In the genomic region with DNA sequence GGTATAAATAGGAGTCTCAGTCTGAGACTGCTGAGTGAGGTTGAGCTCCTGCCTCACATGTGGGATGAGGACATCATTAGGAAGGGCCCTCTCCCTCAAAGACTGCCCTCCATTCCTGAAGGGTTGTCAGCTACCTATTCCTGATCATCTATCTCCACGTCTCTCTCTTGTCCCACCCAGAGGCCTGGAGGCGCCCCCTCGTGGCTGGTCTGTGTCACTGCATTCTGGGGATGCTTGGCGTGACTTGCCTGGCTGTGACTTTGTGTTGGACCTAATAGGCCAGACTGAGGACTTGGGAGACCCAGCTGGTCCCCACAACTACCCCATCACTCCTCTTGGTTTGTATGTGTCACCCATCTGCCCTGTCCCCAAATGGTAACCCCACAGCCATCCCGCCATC, we compare ENCODE assay signal across 9 mouse cellular contexts. TPM values are rescaled to one million over a fixed set of nuclear protein-coding genes. Genes with fewer than 3 reads are reported as not detected.
DNase-seq lines count a peak whose midpoint lies in the region; ATAC-seq and TF ChIP-seq lines count a peak whose summit lies in the region.
"Had no signal": no experiment of that assay in that cellular context is flagged by ENCODE, and none has a peak within 500 bp of the region (broad histone marks: within the 10 kb centered on the region; RNA-seq: fewer than 3 reads in every experiment).

No protein-coding gene starts in this region.

- H3K36me3 ChIP-seq in kidney, postnatal 0 days (ENCODE audit: insufficient read depth, low read length): no peaks in the 10 kb centered on the region
- H3K36me3 ChIP-seq: lung, embryonic 15.5 days had no signal

- no peak for ATAC-seq in kidney, postnatal 0 days (replicated peaks; ENCODE audit: low FRiP score, low read depth)
- ATAC-seq in common myeloid progenitor, adult 5-6 weeks (replicated peaks; ENCODE audit: low read depth, poor library complexity, severe bottlenecking): peak; percentile 52; the same call in 1 of the 2 replicates
- peak; percentile 68 for ATAC-seq in monocyte, adult 5-6 weeks (replicated peaks; ENCODE audit: insufficient number of reproducible peaks, low FRiP score, low TSS enrichment, poor library complexity, severe bottlenecking)

- H3K27ac ChIP-seq in kidney, postnatal 0 days: no peak overlapping the region
- H3K27ac ChIP-seq: lung, embryonic 15.5 days had no signal

- DNase-seq in kidney, postnatal 0 days (ENCODE audit: low spot score): no peak
- no peak for DNase-seq in kidney, postnatal 10 days
- peak; percentile 73 for DNase-seq in ES-CJ7 (ENCODE audit: low read depth, low spot score)
- no peak for DNase-seq in urinary bladder, adult 2 months (ENCODE audit: low spot score)
- DNase-seq in kidney, adult 11 months: no peak
- DNase-seq in right cerebral cortex, postnatal 10 days (ENCODE audit: low spot score in 2 of 2): no peak

- no peaks in the 10 kb centered on the region for H3K9me3 ChIP-seq in kidney, postnatal 0 days (replicated peaks; ENCODE audit: low read length)
- H3K9me3 ChIP-seq: lung, embryonic 15.5 days had no signal

- no peak overlapping the region for H3K4me2 ChIP-seq in kidney, postnatal 0 days (ENCODE audit: low read length)
- H3K4me2 ChIP-seq: lung, embryonic 15.5 days had no signal

- H3K4me3 ChIP-seq in kidney, postnatal 0 days (replicated peaks; ENCODE audit: low read depth, low read length): no peak overlapping the region
- H3K4me3 ChIP-seq: lung, embryonic 15.5 days had no signal

- H3K9ac ChIP-seq in kidney, postnatal 0 days (ENCODE audit: low read depth, low read length): no peak overlapping the region
- H3K9ac ChIP-seq: lung, embryonic 15.5 days had no signal

- 30% methylated on average over 5 of the region's 5 CpGs for WGBS in kidney, postnatal 0 days

- no peaks in the 10 kb centered on the region for H3K27me3 ChIP-seq in kidney, postnatal 0 days (ENCODE audit: insufficient read depth, low read length)

- 0 out of 2 replicates have a peak, but pooled peaks cover 3% of the 10 kb centered on the region for H3K4me1 ChIP-seq in kidney, postnatal 0 days (replicated peaks; ENCODE audit: insufficient read depth, low read length)
- H3K4me1 ChIP-seq: lung, embryonic 15.5 days had no signal

- TF ChIP-seq CTCF in kidney, postnatal 0 days (IDR thresholded peaks at IDR 0.05; ENCODE audit: low read depth): peak; percentile 77

RNA-seq across cellular contexts. Expression of a gene that starts 18.8 kb away (rescaled TPM):
- 11.1 and 12.1 TPM in 2 replicates for polyA plus RNA-seq in kidney, postnatal 0 days (2015; fragmentation: Nextera tagmentation; extraction: Ambion mirVana)
- total RNA-seq in common myeloid progenitor, adult 5-6 weeks (2017): 31.2 and 35.4 TPM in 2 replicates
- total RNA-seq in monocyte, adult 5-6 weeks (2017): 0.87 to 5.0 TPM (median 0.96 TPM) in 3 replicates
- 7.0 and 10.4 TPM in 2 replicates for polyA plus RNA-seq in urinary bladder, adult 2 months (2012; rRNA removed)

RNA-seq across cellular contexts. Expression of a gene that starts 22.8 kb away (rescaled TPM):
- 16.5 and 17.6 TPM in 2 replicates for polyA plus RNA-seq in kidney, postnatal 0 days (2015; fragmentation: Nextera tagmentation; extraction: Ambion mirVana)
- 3.3 and 3.7 TPM in 2 replicates for total RNA-seq in common myeloid progenitor, adult 5-6 weeks (2017)
- not detected in 3 replicates for total RNA-seq in monocyte, adult 5-6 weeks (2017)
- polyA plus RNA-seq in urinary bladder, adult 2 months (2012; rRNA removed): 0.44 and 0.65 TPM in 2 replicates

RNA-seq across cellular contexts. Expression of a gene that starts 30.8 kb away (rescaled TPM):
- 13.7 and 16.1 TPM in 2 replicates for polyA plus RNA-seq in kidney, postnatal 0 days (2015; fragmentation: Nextera tagmentation; extraction: Ambion mirVana)
- total RNA-seq in common myeloid progenitor, adult 5-6 weeks (2017): 0.34 and 2.0 TPM in 2 replicates
- 0.49 TPM in 1 of 3 replicates, not detected in the others for total RNA-seq in monocyte, adult 5-6 weeks (2017)
- 16.9 and 17.8 TPM in 2 replicates for polyA plus RNA-seq in urinary bladder, adult 2 months (2012; rRNA removed)

RNA-seq across cellular contexts. Expression of a gene that starts 52.1 kb away (rescaled TPM):
- 37.2 and 40.1 TPM in 2 replicates for polyA plus RNA-seq in kidney, postnatal 0 days (2015; fragmentation: Nextera tagmentation; extraction: Ambion mirVana)
- total RNA-seq in common myeloid progenitor, adult 5-6 weeks (2017): 164 and 170 TPM in 2 replicates
- 109 to 210 TPM (median 121 TPM) in 3 replicates for total RNA-seq in monocyte, adult 5-6 weeks (2017)
- polyA plus RNA-seq in urinary bladder, adult 2 months (2012; rRNA removed): 31.6 and 33.7 TPM in 2 replicates

RNA-seq across cellular contexts. Expression of a gene that starts 52.3 kb away (rescaled TPM):
- 11.1 and 11.7 TPM in 2 replicates for polyA plus RNA-seq in kidney, postnatal 0 days (2015; fragmentation: Nextera tagmentation; extraction: Ambion mirVana)
- total RNA-seq in common myeloid progenitor, adult 5-6 weeks (2017): 23.6 and 25.3 TPM in 2 replicates
- total RNA-seq in monocyte, adult 5-6 weeks (2017): 16.2 to 25.6 TPM (median 23.2 TPM) in 3 replicates
- 26.4 and 29.5 TPM in 2 replicates for polyA plus RNA-seq in urinary bladder, adult 2 months (2012; rRNA removed)
